Mouse (Mus musculus) heart, postnatal 10 days (tissue): ENCODE results near the gene Btbd7. TPM values are rescaled to one million over a fixed set of nuclear protein-coding genes. Genes with fewer than 3 reads are reported as not detected.

Experiments
- DNase-seq, 2 experiments: peaks; one replicate each; pipeline ENCODE4 v3.0.0; 2021
- intact Hi-C: fragments of 180-260 bp; cut with DNase I; formaldehyde crosslinking; loops from one replicate; pipeline ENCODE4 v1.15.1; 2025
- total RNA-seq, 2 experiments: library from RNA; stranded (reverse); gene quantifications; 2 replicates each; pipeline ENCODE4 v1.2.3; 2021

Gene Btbd7
- 10 to 100 TPM; 35.6 to 38.1 TPM for total RNA-seq

DNA sequence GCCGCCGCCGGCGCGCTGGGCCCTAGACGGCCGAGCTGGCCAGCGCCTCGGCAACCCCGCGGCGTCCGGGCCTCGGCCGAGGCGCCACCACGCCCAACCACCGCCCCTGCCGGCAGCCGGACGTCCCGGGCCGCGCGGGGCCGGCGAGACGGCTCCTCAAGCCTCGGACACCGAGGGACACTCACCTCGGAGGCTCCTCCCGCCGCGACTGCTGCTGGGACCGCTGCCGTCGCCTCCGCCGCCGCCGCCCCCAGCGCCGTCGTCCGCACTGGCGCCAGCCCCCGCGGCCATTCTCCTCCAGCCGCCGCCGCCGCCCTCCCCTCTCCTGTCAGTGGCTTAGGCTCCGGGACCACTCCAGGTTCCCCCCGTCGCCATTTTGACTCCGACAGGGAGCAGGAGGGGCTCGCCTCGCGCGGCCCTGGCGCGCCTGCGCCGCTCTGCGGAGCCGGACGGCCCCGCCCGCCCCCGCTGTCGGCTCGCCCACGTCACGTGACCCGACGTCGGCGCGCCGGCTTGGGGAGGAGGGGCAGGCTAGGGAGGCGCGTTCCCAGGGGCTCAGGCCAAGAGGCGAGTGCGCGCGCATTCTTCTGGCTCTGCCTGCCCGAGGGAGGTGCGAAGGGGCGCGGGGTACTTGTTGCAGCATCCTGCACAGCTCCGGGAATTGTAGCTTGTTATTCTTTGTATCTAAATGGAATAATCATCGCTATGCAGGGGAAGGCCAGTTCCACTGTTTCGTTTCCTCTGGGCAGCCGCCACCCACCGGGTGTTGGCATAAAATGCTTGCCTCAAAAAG lies at the start of gene Btbd7:
Gene Btbd7 (minus strand): TSS at position 441 of the 793 bp plus-strand sequence.
- peak; percentile 98 to 99 for DNase-seq
- intact Hi-C loops: loop anchor here (5.0 kb wide), 3 partner anchors 56 to 136 kb away; partner anchors contain the start of genes Gm20604, Gm28051, Gon7 and Moap1

- no peak for DNase-seq
- intact Hi-C loops: no loop called here
Measured at GRCm38 (mm10) chr12:102916073-102916472, 37.8 kb upstream of the Btbd7 start.

DNA sequence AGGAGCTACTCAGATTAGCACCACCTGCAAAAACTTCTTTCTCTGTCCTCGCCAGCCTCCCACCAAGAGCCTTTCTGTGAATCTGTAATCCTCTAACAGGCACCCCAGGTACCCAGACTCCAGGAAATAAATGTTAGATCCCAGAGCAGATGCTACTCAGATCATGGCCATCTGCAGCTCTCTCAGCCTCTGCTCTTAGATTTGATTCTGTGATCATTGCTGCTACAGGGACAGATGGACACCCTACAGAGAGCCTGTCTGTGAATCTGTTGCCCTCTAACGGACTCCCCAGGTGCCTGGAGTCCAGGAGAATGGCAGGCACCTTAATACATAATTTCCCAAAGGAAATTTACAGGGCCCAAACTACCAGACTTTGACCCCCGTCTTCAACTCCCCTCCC lies 29.9 kb upstream of the Btbd7 start:
- DNase-seq: no peak
- intact Hi-C loops: no loop called here

- no peak for DNase-seq
- intact Hi-C loops: no loop called here
Measured at GRCm38 (mm10) chr12:102899091-102899490, 20.8 kb upstream of the Btbd7 start, which contains the start of gene Cox8c. TSS of gene Cox8c (plus strand) at chr12:102899316.

DNA sequence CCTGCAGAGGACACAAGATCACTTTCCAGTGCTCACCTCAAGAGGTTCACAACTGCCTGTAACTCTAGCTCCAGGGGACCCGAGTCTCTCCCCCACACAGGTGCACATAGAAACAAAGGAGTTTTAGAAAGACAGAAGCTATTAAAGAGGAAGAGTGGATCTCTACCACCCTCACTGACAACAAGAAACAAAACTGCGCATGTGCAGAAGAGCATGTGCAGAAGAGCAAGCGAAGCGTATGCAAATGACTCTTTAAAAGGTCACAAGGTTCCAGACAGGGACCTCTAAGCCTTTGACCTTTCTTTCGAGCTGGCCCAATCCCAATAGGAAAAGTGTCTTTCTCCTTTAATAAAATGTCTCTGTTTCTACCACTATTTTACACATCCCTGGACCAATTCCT lies 10.3 kb upstream of the Btbd7 start:
- intact Hi-C loops: no loop called here
- DNase-seq: no peak

- intact Hi-C loops: no loop called here
- DNase-seq: no peak
Measured at GRCm38 (mm10) chr12:102887366-102887765, 9.1 kb upstream of the Btbd7 start.

- DNase-seq: peak; percentile 18 to 40
- intact Hi-C loops: loop anchor here (1.0 kb wide), 1 partner anchor 180 kb away; no protein-coding TSS in a partner anchor
Measured at GRCm38 (mm10) chr12:102885735-102886134, 7.5 kb upstream of the Btbd7 start.

- intact Hi-C loops: loop anchor here (5.0 kb wide), 3 partner anchors 57 to 137 kb away; partner anchors contain the start of genes Gm20604, Gm28051, Gon7 and Moap1
- DNase-seq: peak; percentile 24 to 34
Measured at GRCm38 (mm10) chr12:102878901-102879300, 630 bp upstream of the Btbd7 start.

GRCm38 (mm10) chr12:102877301-102878030 lies 805 bp downstream of the Btbd7 start:
- intact Hi-C loops: loop anchor here (5.0 kb wide), 3 partner anchors 55 to 135 kb away; partner anchors contain the start of genes Gm20604, Gm28051, Gon7 and Moap1
- peak in 1 of 2 experiments; percentile 59 for DNase-seq

DNA sequence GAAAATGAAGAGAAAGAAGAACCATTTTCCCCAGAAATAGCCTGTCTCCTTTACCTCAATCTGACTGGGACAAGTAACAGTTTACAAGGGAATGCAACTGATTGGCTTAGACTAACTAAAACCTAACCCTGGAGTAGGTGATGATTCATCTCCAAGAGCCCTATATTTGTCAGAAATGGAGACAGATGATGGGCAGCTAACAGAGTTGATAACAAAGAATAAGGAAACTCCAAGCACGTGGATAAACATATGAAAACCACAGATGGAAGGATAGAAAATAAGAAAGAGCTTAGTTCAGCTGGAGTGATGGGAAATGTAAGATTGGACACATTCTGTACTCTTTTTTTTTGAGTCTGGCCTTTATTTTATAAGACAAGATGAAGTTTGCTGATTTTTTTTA lies 7.7 kb downstream of the Btbd7 start:
- no peak for DNase-seq
- intact Hi-C loops: no loop called here

DNA sequence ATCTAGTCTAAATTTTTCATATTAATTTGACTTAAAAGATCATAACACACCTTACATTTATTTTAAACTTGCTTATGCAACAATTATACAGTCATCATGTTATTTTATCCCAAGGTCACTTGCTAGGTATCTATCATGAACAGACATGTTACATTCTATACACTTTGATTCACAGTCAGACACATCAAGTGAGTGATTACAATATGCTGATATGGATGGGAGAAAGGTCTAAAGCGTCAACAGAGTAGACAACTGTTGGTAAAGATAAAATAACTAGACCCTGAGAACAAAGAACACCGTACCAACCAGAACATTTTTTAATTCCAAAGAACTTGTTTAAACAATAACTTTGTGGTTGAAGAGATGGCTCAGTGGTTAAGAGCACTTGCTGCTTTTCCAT lies 8.5 kb downstream of the Btbd7 start:
- DNase-seq: no peak
- intact Hi-C loops: no loop called here

GRCm38 (mm10) chr12:102860806-102861205 lies 17.5 kb downstream of the Btbd7 start:
- no peak for DNase-seq
- intact Hi-C loops: no loop called here

GRCm38 (mm10) chr12:102838271-102838670 lies 40.0 kb downstream of the Btbd7 start:
- no peak for DNase-seq
- intact Hi-C loops: no loop called here

DNA sequence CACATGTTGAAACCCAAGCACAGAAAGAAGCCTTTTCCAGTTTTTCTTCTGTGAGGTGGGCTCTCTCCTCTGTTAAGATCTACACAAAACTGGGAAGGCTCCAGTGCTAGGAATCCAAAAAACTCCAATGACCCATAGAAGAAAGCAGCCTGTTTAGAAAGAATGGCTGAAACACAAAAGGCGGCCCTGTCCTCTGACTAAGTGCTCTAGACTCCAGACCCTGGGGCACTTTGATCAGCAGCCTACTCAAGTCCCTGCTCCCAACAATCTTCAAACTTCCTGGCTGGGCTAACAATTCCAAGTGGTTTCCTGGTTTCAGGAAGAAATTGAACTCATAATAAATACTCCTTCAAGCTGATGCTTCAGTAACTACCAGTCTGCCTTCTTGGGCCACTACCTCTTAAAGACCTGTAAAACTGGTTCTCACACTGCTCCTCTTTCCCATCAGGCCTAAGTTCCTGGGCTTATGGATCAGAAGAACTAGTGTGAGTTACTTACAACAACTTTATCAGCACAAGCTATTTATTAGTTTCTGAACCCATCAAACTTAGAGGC lies 45.4 kb downstream of the Btbd7 start:
- intact Hi-C loops: no loop called here

GRCm38 (mm10) chr12:102831888-102832287 lies 46.4 kb downstream of the Btbd7 start:
- no peak for DNase-seq
- intact Hi-C loops: no loop called here

More for the DNA sequence above, 45.4 kb downstream of the Btbd7 start:
- DNase-seq: no peak

DNA sequence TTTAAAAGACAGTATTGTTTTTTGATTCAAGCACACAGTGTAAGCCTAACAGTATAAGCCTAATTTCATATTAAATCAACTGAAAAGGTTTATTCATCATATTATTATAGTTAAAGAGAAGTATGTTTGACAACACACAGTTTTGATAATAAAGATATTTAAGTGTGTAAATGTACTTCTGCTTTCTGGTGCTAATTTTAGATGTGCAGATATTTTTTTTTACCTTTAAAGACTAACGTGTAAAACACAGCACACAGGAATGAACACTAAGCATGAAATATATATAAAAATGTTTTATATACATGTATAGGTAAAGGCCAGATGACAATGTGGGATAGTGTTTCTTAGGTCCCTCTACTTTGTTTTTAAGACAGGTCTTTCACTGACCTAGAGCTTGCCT lies 51.2 kb downstream of the Btbd7 start:
- intact Hi-C loops: no loop called here
- DNase-seq: no peak

DNA sequence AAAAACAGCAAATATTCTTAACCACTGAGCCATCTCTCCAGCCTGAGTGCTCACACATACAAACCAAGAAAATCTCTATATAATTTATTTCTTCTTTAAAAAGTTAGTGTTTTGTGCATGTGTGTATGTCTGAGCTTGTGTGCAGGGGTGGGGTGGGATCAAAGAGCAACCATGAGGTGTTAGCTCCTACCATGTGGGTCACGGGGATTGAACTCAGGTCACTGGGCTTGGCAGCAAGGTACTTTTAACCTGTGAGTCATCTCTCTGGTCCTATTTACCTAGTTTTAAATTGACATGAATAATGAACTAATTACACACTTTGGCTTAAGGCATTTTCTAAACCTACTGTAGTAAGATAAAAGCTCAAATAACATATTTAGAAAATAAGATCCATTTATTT lies 51.9 kb downstream of the Btbd7 start:
- DNase-seq: no peak
- intact Hi-C loops: no loop called here

DNA sequence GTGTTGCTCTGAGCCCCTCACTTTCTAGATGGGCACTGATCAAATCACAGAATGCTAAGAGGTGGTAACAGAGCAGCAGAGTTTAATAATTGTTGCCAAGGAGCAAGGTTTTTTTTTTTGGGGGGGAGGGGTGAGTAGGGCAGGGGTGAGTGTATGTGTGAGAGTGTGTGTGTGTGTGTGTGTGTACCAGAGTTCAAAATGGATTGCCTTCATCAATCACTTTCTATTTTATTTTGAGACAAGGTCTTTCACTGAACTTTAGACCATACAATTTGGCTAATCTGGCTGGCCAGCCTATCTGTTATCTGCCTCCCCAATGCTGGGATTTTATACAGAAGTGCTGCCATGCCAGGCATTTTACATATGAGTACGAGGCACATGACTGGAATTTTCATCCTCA lies 63.4 kb downstream of the Btbd7 start:
- intact Hi-C loops: no loop called here
- no peak for DNase-seq

GRCm38 (mm10) chr12:102799528-102799927 lies 78.7 kb downstream of the Btbd7 start:
- no peak for DNase-seq
- intact Hi-C loops: no loop called here

GRCm38 (mm10) chr12:102787927-102788326 lies 90.3 kb downstream of the Btbd7 start:
- no peak for DNase-seq
- intact Hi-C loops: no loop called here

DNA sequence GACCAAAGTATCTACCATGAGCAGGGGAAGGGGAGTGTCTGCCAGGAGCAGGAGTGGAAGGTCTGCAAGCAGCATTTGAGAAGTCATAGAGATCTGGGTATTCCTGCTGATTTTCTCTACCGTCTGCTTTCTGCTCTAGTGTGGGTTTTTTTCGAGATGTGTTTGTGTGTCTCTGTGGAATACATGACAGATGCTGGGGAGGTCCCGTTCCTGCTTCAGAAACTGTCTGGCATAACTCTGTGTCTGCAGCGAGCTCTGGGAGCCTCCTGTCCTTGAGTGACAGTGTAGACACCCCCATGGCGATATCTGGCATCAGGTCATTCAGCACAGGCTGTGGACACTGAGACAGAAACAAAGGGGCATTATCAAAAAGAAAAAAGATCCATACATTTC lies 92.7 kb downstream of the Btbd7 start:
- no peak for DNase-seq
- intact Hi-C loops: no loop called here
